Mouse (Mus musculus) kidney, adult 2 months (tissue): ENCODE results near the gene Dedd2. TPM values are rescaled to one million over a fixed set of nuclear protein-coding genes. Genes with fewer than 3 reads are reported as not detected.

Experiments used
- DNase-seq: peaks from one replicate; pipeline ENCODE4 v3.0.0; 2021
- H3K27ac ChIP-seq: fragments of 200-500 bp; 2 replicates; pipeline ENCODE4 v1.5.1; 2012; ENCODE audit warnings: low read depth, low read length, control low read depth, inconsistent platforms; ENCODE audit not compliant: insufficient read depth
- H3K27me3 ChIP-seq: fragments of 200-500 bp; replicated peaks from 2 replicates; pipeline ENCODE4 v1.6.1; 2012; ENCODE audit warnings: mild to moderate bottlenecking, moderate library complexity, low read length, inconsistent platforms; ENCODE audit not compliant: control insufficient read depth, insufficient read depth
- H3K36me3 ChIP-seq: fragments of 200-500 bp; 2 replicates; pipeline ENCODE4 v1.6.1; 2012; ENCODE audit warnings: mild to moderate bottlenecking, moderate library complexity, low read length, inconsistent platforms; ENCODE audit not compliant: control insufficient read depth, insufficient read depth
- H3K4me1 ChIP-seq: fragments of 200-500 bp; 2 replicates; pipeline ENCODE4 v1.6.1; 2011; ENCODE audit warnings: low read length; ENCODE audit not compliant: control insufficient read depth, insufficient read depth
- H3K4me3 ChIP-seq: fragments of 200-500 bp; 2 replicates; pipeline ENCODE4 v1.5.1; 2011; ENCODE audit warnings: mild to moderate bottlenecking, low read depth, low read length, control low read depth; ENCODE audit not compliant: insufficient read depth
- CTCF ChIP-seq: fragments of 200-500 bp; conservative IDR thresholded peaks from 2 replicates; pipeline ENCODE4 v1.5.1; 2011; ENCODE audit warnings: low read depth, mild to moderate bottlenecking, control low read depth, low read length, moderate library complexity, mixed read lengths; ENCODE audit not compliant: insufficient read depth, insufficient read length
- POLR2A ChIP-seq: fragments of 200-500 bp; IDR thresholded peaks from one replicate; pipeline ENCODE4 v1.6.1; 2011; ENCODE audit warnings: low read depth, low read length, control low read depth
- WGBS: fragments of 180-500 bp; shearing (Covaris S2); methylation state at CpG from one replicate; pipeline ENCODE4 v1.1.7; 2018; 5-methylcytosine and 5-hydroxymethylcytosine counted together
- polyA plus RNA-seq: library from polyadenylated mRNA; depleted of rRNA; stranded (reverse); fragments of >200 nt; gene quantifications from 2 replicates; pipeline ENCODE4 v1.2.3, GENCODE M21; 2012

Gene Dedd2
- polyA plus RNA-seq, 1 experiment = 34.8 TPM

- TF ChIP-seq CTCF = no peak
- no peak for TF ChIP-seq POLR2A
- H3K4me1 ChIP-seq = no peaks in the 10 kb centered on the region
- 67% methylated on average over 16 of the region's 16 CpGs for WGBS
These were observed 14.9 kb downstream of the Dedd2 start for GRCm38 (mm10) chr7:25205355-25206093.

DNA sequence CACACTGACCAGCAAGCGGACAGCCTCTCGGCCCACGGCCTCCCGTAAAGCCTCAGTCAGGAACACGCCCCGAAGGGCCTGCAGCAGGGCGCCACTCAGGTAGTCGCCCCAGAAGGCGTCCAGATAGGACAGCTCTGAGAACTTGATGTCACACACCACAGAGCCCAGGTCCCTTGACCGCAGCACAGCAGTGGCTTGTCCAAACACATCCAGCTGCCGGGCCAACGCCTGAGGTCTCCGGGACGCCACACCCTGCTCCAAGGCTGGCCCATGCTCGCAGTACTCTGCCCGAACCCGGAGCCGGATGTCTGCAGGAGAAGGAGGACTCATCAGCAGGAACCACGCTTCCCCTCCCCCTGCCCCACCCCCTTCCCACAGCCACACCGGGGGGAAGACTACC is 16.8 kb downstream of the Dedd2 start:
- no peak overlapping the region for H3K4me3 ChIP-seq
- H3K4me1 ChIP-seq = no peaks in the 10 kb centered on the region
- DNase-seq = no peak
- H3K36me3 ChIP-seq = no peaks in the 10 kb centered on the region
- no peak for TF ChIP-seq CTCF
- TF ChIP-seq POLR2A = no peak
- no peaks in the 10 kb centered on the region for H3K27me3 ChIP-seq
- WGBS = 80% methylated on average over 20 of the region's 20 CpGs
- H3K27ac ChIP-seq = no peak overlapping the region

More at GRCm38 (mm10) chr7:25205355-25206093, 14.9 kb downstream of the Dedd2 start:
- Histone ChIP-seq H3K27ac (no peak overlapping the region), H3K27me3 (no peaks in the 10 kb centered on the region), H3K4me3 (no peak overlapping the region), H3K36me3 (peaks cover 3% of the 10 kb centered on the region)
- DNase-seq = no peak

DNA sequence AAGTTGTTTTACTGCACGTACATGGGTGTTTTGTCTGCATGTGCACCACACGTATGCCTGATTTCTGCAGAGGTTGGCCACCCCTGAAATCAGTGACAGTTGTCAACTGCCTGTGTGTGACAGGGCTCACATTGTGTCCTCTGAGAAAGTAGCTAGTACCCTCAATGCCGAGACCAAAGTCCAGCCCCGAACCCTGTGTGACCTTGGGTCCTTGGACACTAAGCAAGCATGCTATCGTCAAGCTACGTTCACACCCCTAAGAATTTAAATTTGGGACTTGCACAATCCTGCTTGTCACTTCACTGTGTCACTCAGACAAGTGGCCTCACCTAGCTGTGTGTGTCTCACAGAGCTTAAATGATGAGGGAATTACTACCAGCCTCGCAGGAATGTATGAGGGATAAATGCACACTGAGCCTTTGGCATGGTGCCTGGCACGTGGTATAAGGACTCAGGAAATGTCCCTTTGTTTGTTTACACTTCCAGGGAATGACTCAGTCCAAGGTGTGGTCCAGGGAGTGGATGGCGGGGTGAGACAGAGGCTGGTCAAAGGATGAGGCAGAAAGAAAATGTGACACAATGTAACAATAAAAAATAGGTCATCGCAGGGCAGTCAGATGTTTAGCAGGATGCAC is 22.9 kb downstream of the Dedd2 start:
- DNase-seq = peak; percentile 45
- Histone ChIP-seq H3K27me3 (no peaks in the 10 kb centered on the region), H3K4me1 (peaks cover 5% of the 10 kb centered on the region; the same call in 1 of the 2 replicates), H3K4me3 (no peak overlapping the region), H3K36me3 (no peaks in the 10 kb centered on the region), H3K27ac (no peak overlapping the region)
- WGBS = 35% methylated on average over 10 of the region's 10 CpGs
- no peak for TF ChIP-seq POLR2A
- TF ChIP-seq CTCF = no peak

- no peak overlapping the region for H3K4me3 ChIP-seq
- H3K27ac ChIP-seq = no peak overlapping the region
- H3K27me3 ChIP-seq = no peaks in the 10 kb centered on the region
- TF ChIP-seq CTCF (no peak), POLR2A (no peak)
- no peak for DNase-seq
- H3K4me1 ChIP-seq = peaks cover 5% of the 10 kb centered on the region; the same call in 1 of the 2 replicates
- WGBS = 69% methylated on average over 9 of the region's 9 CpGs
- no peaks in the 10 kb centered on the region for H3K36me3 ChIP-seq
These were observed 24.3 kb downstream of the Dedd2 start for GRCm38 (mm10) chr7:25196107-25196506.

- no peak for DNase-seq
- Histone ChIP-seq H3K4me1 (peaks cover 5% of the 10 kb centered on the region; the same call in 1 of the 2 replicates), H3K4me3 (no peak overlapping the region), H3K36me3 (no peaks in the 10 kb centered on the region), H3K27me3 (no peaks in the 10 kb centered on the region), H3K27ac (no peak overlapping the region)
- WGBS = 80% methylated on average over 3 of the region's 3 CpGs
- no peak for TF ChIP-seq POLR2A
- no peak for TF ChIP-seq CTCF
These were observed 25.3 kb downstream of the Dedd2 start for GRCm38 (mm10) chr7:25195148-25195547.

DNA sequence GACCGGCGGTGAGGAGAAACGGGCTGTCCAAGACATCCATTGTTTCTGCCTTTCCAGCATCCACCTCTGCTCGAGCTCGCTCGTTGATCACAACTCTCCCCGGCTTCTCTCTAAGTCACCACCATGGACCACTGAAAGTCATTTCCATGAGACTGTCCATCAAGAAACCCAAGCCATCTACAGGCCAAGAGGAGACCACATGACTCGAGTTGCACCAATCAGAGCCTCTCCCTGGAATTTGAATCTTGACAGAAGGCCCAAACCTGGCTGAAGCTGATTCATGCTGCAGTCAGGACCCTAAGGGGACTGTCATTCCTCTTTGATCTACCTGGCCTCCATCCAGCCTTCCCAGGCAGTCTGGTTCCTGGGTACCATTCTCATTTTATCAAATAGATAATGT is 28.3 kb downstream of the Dedd2 start:
- WGBS = 79% methylated on average over 8 of the region's 8 CpGs
- H3K4me3 ChIP-seq = no peak overlapping the region
- no peaks in the 10 kb centered on the region for H3K27me3 ChIP-seq
- TF ChIP-seq CTCF (no peak), POLR2A (no peak)
- no peaks in the 10 kb centered on the region for H3K36me3 ChIP-seq
- DNase-seq = no peak
- H3K27ac ChIP-seq = no peak overlapping the region
- H3K4me1 ChIP-seq = no peaks in the 10 kb centered on the region

- no peak overlapping the region for H3K27ac ChIP-seq
- H3K27me3 ChIP-seq = no peaks in the 10 kb centered on the region
- no peak for TF ChIP-seq CTCF
- TF ChIP-seq POLR2A = no peak
- H3K4me1 ChIP-seq = no peaks in the 10 kb centered on the region
- H3K4me3 ChIP-seq = no peak overlapping the region
- DNase-seq = no peak
- H3K36me3 ChIP-seq = no peaks in the 10 kb centered on the region
- 79% methylated on average over 11 of the region's 11 CpGs for WGBS
These were observed 29.6 kb downstream of the Dedd2 start for GRCm38 (mm10) chr7:25190806-25191205.
